Mouse (Mus musculus) limb, embryonic 13.5 days (tissue): Measurements from ENCODE around the gene Pkd2. TPM values are rescaled to one million over a fixed set of nuclear protein-coding genes. Genes with fewer than 3 reads are reported as not detected.

Experiments used
- ATAC-seq: fragments of 200-750 bp; cut with Nextera tagmentation; 2 replicates; pipeline ENCODE4 v1.8.0; 2017; ENCODE audit warnings: low read depth, moderate number of reproducible peaks, moderate TSS enrichment; ENCODE audit not compliant: low FRiP score
- H3K27ac ChIP-seq: fragments of 300-500 bp; sonication (generic); 2 replicates; pipeline ENCODE4 v1.5.1; 2015; ENCODE audit warnings: inconsistent platforms, mild to moderate bottlenecking, moderate library complexity
- H3K27me3 ChIP-seq: fragments of 300-500 bp; sonication (generic); 2 replicates; pipeline ENCODE4 v1.6.1; 2015; ENCODE audit warnings: mild to moderate bottlenecking, inconsistent platforms
- H3K36me3 ChIP-seq: fragments of 300-500 bp; sonication (generic); 2 replicates; pipeline ENCODE4 v1.6.1; 2015; ENCODE audit warnings: inconsistent platforms, mild to moderate bottlenecking, moderate library complexity
- H3K4me1 ChIP-seq: fragments of 300-500 bp; sonication (generic); 2 replicates; pipeline ENCODE4 v1.6.1; 2015; ENCODE audit warnings: inconsistent platforms
- H3K4me2 ChIP-seq: fragments of 300-500 bp; sonication (generic); replicated peaks from 2 replicates; pipeline ENCODE4 v1.6.1; 2015; ENCODE audit warnings: inconsistent platforms, mild to moderate bottlenecking, moderate library complexity
- H3K4me3 ChIP-seq: fragments of 300-500 bp; sonication (generic); 2 replicates; pipeline ENCODE4 v1.5.1; 2015; ENCODE audit warnings: moderate library complexity, mild to moderate bottlenecking, inconsistent platforms
- H3K9ac ChIP-seq: fragments of 300-500 bp; sonication (generic); 2 replicates; pipeline ENCODE4 v1.6.1; 2015; ENCODE audit warnings: mild to moderate bottlenecking, inconsistent platforms
- H3K9me3 ChIP-seq: fragments of 300-500 bp; sonication (generic); 2 replicates; pipeline ENCODE4 v1.6.1; 2016; ENCODE audit warnings: inconsistent platforms
- WGBS: fragments of 180-500 bp; shearing (Covaris S2); methylation state at CpG from one replicate; pipeline ENCODE4 v1.1.7; 2015; 5-methylcytosine and 5-hydroxymethylcytosine counted together
- polyA plus RNA-seq: library from polyadenylated mRNA; unstranded; fragments of >200 nt; fragmentation: Nextera tagmentation; extraction: Ambion mirVana; gene quantifications from 2 replicates; pipeline ENCODE4 v1.2.1, GENCODE M21; 2015

Gene Pkd2
- polyA plus RNA-seq, 1 experiment from 2014 or later: 22.7 TPM

GRCm38 (mm10) chr5:104466816-104467215 is 7.6 kb downstream of the Pkd2 start:
- Histone ChIP-seq H3K27me3 (no peaks in the 10 kb centered on the region), H3K4me2 (no peak overlapping the region), H3K4me3 (no peak overlapping the region), H3K27ac (no peak overlapping the region), H3K9me3 (no peaks in the 10 kb centered on the region), H3K36me3 (peaks cover 76% of the 10 kb centered on the region), H3K4me1 (0 out of 2 replicates have a peak, but pooled peaks cover 7% of the 10 kb centered on the region), H3K9ac (no peak overlapping the region)
- 95% methylated on average over 16 of the region's 16 CpGs for WGBS
- ATAC-seq: no peak

GRCm38 (mm10) chr5:104468586-104468985 is 9.3 kb downstream of the Pkd2 start:
- H3K4me3 ChIP-seq: no peak overlapping the region
- H3K36me3 ChIP-seq: peaks cover 80% of the 10 kb centered on the region
- no peaks in the 10 kb centered on the region for H3K27me3 ChIP-seq
- no peaks in the 10 kb centered on the region for H3K4me1 ChIP-seq
- ATAC-seq: no peak
- WGBS: 89% methylated on average over 5 of the region's 5 CpGs
- no peak overlapping the region for H3K27ac ChIP-seq
- H3K9ac ChIP-seq: no peak overlapping the region
- H3K9me3 ChIP-seq: no peaks in the 10 kb centered on the region
- no peak overlapping the region for H3K4me2 ChIP-seq

- Histone ChIP-seq H3K4me3 (no peak overlapping the region), H3K27me3 (no peaks in the 10 kb centered on the region), H3K27ac (no peak overlapping the region), H3K9me3 (no peaks in the 10 kb centered on the region), H3K4me2 (no peak overlapping the region), H3K9ac (no peak overlapping the region), H3K36me3 (peaks cover 58% of the 10 kb centered on the region), H3K4me1 (no peaks in the 10 kb centered on the region)
- no peak for ATAC-seq
- 87% methylated on average over 5 of the region's 5 CpGs for WGBS
Observed at GRCm38 (mm10) chr5:104470981-104471391, 11.7 kb downstream of the Pkd2 start.

- no peaks in the 10 kb centered on the region for H3K27me3 ChIP-seq
- peaks cover 52% of the 10 kb centered on the region for H3K36me3 ChIP-seq
- H3K9me3 ChIP-seq: no peaks in the 10 kb centered on the region
- no peak for ATAC-seq
- H3K9ac ChIP-seq: no peak overlapping the region
- H3K27ac ChIP-seq: no peak overlapping the region
- H3K4me3 ChIP-seq: no peak overlapping the region
- H3K4me2 ChIP-seq: no peak overlapping the region
- no peaks in the 10 kb centered on the region for H3K4me1 ChIP-seq
- 96% methylated on average over 8 of the region's 8 CpGs for WGBS
Observed at GRCm38 (mm10) chr5:104472371-104472770, 13.1 kb downstream of the Pkd2 start.

GRCm38 (mm10) chr5:104480367-104480766 is 21.1 kb downstream of the Pkd2 start:
- no peak for ATAC-seq
- Histone ChIP-seq H3K27ac (no peak overlapping the region), H3K9me3 (no peaks in the 10 kb centered on the region), H3K36me3 (peaks cover 74% of the 10 kb centered on the region), H3K27me3 (no peaks in the 10 kb centered on the region), H3K4me2 (no peak overlapping the region), H3K9ac (no peak overlapping the region), H3K4me3 (no peak overlapping the region), H3K4me1 (no peaks in the 10 kb centered on the region)
- WGBS: 89% methylated on average over 7 of the region's 7 CpGs

GRCm38 (mm10) chr5:104482856-104483255 is 23.6 kb downstream of the Pkd2 start:
- Histone ChIP-seq H3K9me3 (no peaks in the 10 kb centered on the region), H3K9ac (no peak overlapping the region), H3K4me2 (no peak overlapping the region), H3K27me3 (no peaks in the 10 kb centered on the region), H3K36me3 (peaks cover 84% of the 10 kb centered on the region), H3K4me3 (no peak overlapping the region), H3K27ac (no peak overlapping the region), H3K4me1 (no peaks in the 10 kb centered on the region)
- ATAC-seq: no peak
- 86% methylated on average over 8 of the region's 8 CpGs for WGBS

GRCm38 (mm10) chr5:104491561-104491960 is 32.3 kb downstream of the Pkd2 start:
- no peak for ATAC-seq
- Histone ChIP-seq H3K4me2 (no peak overlapping the region), H3K4me1 (no peaks in the 10 kb centered on the region), H3K4me3 (no peak overlapping the region), H3K27ac (no peak overlapping the region), H3K27me3 (no peaks in the 10 kb centered on the region), H3K36me3 (peaks cover 92% of the 10 kb centered on the region), H3K9ac (no peak overlapping the region), H3K9me3 (no peaks in the 10 kb centered on the region)
- 70% methylated on average over 5 of the region's 5 CpGs for whole genome bisulfite sequencing

- no peak overlapping the region for H3K27ac ChIP-seq
- no peak overlapping the region for H3K4me3 ChIP-seq
- peaks cover 11% of the 10 kb centered on the region for H3K4me1 ChIP-seq
- H3K27me3 ChIP-seq: no peaks in the 10 kb centered on the region
- no peak for ATAC-seq
- no peaks in the 10 kb centered on the region for H3K9me3 ChIP-seq
- H3K36me3 ChIP-seq: peaks cover 48% of the 10 kb centered on the region
- H3K4me2 ChIP-seq: no peak overlapping the region
- H3K9ac ChIP-seq: no peak overlapping the region
- WGBS: 95% methylated on average over 2 of the region's 2 CpGs
Observed at GRCm38 (mm10) chr5:104504883-104505282, 45.6 kb downstream of the Pkd2 start.

GRCm38 (mm10) chr5:104507829-104508194 is 48.6 kb downstream of the Pkd2 start:
- WGBS: 0% methylated on average over 2 of the region's 2 CpGs
- peaks cover 32% of the 10 kb centered on the region for H3K36me3 ChIP-seq
- H3K4me1 ChIP-seq: peaks cover 11% of the 10 kb centered on the region
- H3K4me3 ChIP-seq: peak overlapping the region; percentile 85
- H3K4me2 ChIP-seq: peak overlapping the region; percentile 71
- no peaks in the 10 kb centered on the region for H3K9me3 ChIP-seq
- 0 out of 2 replicates have a peak, but pooled peaks have one; percentile 20 for ATAC-seq
- H3K27me3 ChIP-seq: no peaks in the 10 kb centered on the region
- no peak overlapping the region for H3K9ac ChIP-seq
- no peak overlapping the region for H3K27ac ChIP-seq

- under 1% methylated on average over 58 of the region's 83 CpGs for WGBS
- H3K27ac ChIP-seq: peak within 1 kb of the TSS; percentile 86; the same call in 1 of the 2 replicates
- ATAC-seq: peak; percentile 92
- H3K9me3 ChIP-seq: peaks cover 4% of the 10 kb centered on the region
- H3K27me3 ChIP-seq: no peaks in the 10 kb centered on the region
- peak within 1 kb of the TSS; percentile 71 for H3K4me2 ChIP-seq
- H3K4me3 ChIP-seq: peak within 1 kb of the TSS; percentile 85
- H3K9ac ChIP-seq: peak within 1 kb of the TSS; percentile 88
- peaks cover 32% of the 10 kb centered on the region for H3K36me3 ChIP-seq
- H3K4me1 ChIP-seq: peaks cover 11% of the 10 kb centered on the region
Observed at GRCm38 (mm10) chr5:104508195-104508891, 49.1 kb downstream of the Pkd2 start, which contains the start of gene BC005561. TSS of gene BC005561 (plus strand) at chr5:104508352.

- no peak overlapping the region for H3K27ac ChIP-seq
- no peak overlapping the region for H3K9ac ChIP-seq
- ATAC-seq: no peak
- 81% methylated on average over 3 of the region's 3 CpGs for WGBS
- no peaks in the 10 kb centered on the region for H3K27me3 ChIP-seq
- peaks cover 16% of the 10 kb centered on the region for H3K9me3 ChIP-seq
- H3K4me2 ChIP-seq: no peak overlapping the region
- no peak overlapping the region for H3K4me3 ChIP-seq
- peaks cover 11% of the 10 kb centered on the region for H3K4me1 ChIP-seq
- peaks cover 37% of the 10 kb centered on the region for H3K36me3 ChIP-seq
Observed at GRCm38 (mm10) chr5:104511211-104511610, 52.0 kb downstream of the Pkd2 start.

- H3K4me3 ChIP-seq: no peak overlapping the region
- H3K27me3 ChIP-seq: no peaks in the 10 kb centered on the region
- H3K4me1 ChIP-seq: no peaks in the 10 kb centered on the region
- no peak overlapping the region for H3K9ac ChIP-seq
- H3K4me2 ChIP-seq: no peak overlapping the region
- H3K36me3 ChIP-seq: peaks cover 69% of the 10 kb centered on the region
- ATAC-seq: no peak
- H3K9me3 ChIP-seq: no peaks in the 10 kb centered on the region
- 94% methylated on average over 1 of the region's 1 CpGs for WGBS
- H3K27ac ChIP-seq: no peak overlapping the region
Observed at GRCm38 (mm10) chr5:104538612-104539011, 79.4 kb downstream of the Pkd2 start.

- Histone ChIP-seq H3K4me3 (no peak overlapping the region), H3K27ac (no peak overlapping the region), H3K9me3 (no peaks in the 10 kb centered on the region), H3K4me2 (no peak overlapping the region), H3K9ac (no peak overlapping the region), H3K27me3 (no peaks in the 10 kb centered on the region), H3K36me3 (peaks cover 76% of the 10 kb centered on the region), H3K4me1 (no peaks in the 10 kb centered on the region)
- ATAC-seq: no peak
- 91% methylated on average over 4 of the region's 4 CpGs for WGBS
Observed at GRCm38 (mm10) chr5:104539331-104539730, 80.1 kb downstream of the Pkd2 start.
